Mouse (Mus musculus) heart, adult 11 months (tissue): ENCODE results near the gene Sumf2.
A peak's percentile ranks its signal among the peaks of the same experiment; 100 is the strongest.

Source experiments
- DNase-seq: peaks from one replicate; pipeline ENCODE4 v3.0.0; 2022

Sumf2 gene

DNA sequence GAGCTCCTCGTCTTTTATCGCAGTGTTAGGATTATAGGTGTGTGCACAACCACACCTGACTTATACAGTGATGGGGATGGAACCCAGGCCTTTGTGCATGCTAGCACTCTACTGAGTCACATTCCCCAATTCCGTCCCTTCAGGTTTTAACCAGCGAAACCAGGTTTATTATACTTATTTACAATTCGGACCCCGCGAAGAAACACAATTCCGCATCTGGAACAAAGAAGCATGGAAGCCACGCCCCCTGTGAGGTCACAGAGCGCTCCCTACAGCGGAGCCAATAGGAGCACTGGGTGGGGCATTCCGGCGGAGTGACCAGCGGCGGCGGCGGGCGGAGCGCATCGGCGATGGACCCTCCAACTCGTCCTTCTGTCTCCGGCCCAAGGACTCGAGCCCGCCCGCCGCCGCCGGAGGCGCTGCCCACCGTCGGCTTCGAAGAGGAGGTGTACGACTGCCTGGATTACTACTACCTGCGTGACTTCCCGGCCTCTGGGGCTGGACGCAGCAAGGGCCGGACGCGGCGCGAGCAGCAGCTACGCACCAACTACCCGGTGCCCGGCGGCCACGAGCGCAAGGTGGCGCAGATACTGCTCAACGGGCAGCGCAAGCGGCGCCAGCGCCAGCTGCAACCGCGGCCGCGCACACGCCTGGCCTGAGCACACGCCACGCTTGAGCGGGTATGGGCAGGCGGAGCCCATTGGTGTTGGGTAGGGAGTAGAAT is 61.6 kb downstream of the Sumf2 start, which contains the start of gene Nupr1l:
TSS of gene Nupr1l (plus strand) at position 299 of the 724 bp plus-strand sequence.
- peak; percentile 99 for DNase-seq

DNA sequence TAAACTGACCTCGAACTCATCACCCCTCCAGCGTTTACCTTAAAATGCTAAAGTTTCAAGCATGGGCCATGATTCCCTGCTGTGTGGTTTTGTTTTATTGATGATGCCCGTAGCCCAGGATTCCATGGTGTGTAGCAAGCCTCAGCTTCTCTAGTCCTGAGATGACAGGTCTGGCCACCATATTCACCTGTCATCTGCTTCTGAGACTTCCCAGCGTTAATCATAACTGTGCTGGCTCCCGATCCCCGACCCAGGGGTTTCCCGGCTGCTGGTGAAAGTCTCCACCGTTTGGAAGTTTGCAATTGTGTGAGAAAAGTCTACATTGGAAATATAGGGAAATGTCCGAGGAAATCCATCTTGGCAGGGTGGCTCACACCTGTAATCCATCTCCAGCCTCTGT is 62.4 kb downstream of the Sumf2 start:
- peak; percentile 88 for DNase-seq

GRCm38 (mm10) chr5:129909591-129909990 is 62.8 kb downstream of the Sumf2 start:
- DNase-seq: no peak
